Mouse (Mus musculus) stomach, postnatal 0 days (tissue): ENCODE results near the gene Cdipt. TPM values are rescaled to one million over a fixed set of nuclear protein-coding genes. Genes with fewer than 3 reads are reported as not detected.

ENCODE experiments used
- ATAC-seq: fragments of 200-750 bp; cut with Nextera tagmentation; 2 replicates; pipeline ENCODE4 v1.8.0; 2017; ENCODE audit not compliant: low FRiP score, low TSS enrichment
- DNase-seq: peaks from one replicate; pipeline ENCODE4 v3.0.0-alpha.2; 2016; ENCODE audit warnings: low spot score
- H3K27ac ChIP-seq: fragments of 300-500 bp; sonication (generic); replicated peaks from 2 replicates; pipeline ENCODE4 v1.5.1; 2014; ENCODE audit warnings: mild to moderate bottlenecking, control low read depth
- H3K27me3 ChIP-seq: fragments of 300-500 bp; sonication (generic); 2 replicates; pipeline ENCODE4 v1.6.1; 2014; ENCODE audit warnings: low read length; ENCODE audit not compliant: control insufficient read depth, insufficient read depth
- H3K36me3 ChIP-seq: fragments of 300-500 bp; sonication (generic); 2 replicates; pipeline ENCODE4 v1.6.1; 2014; ENCODE audit warnings: low read length, mixed read lengths; ENCODE audit not compliant: control insufficient read depth, insufficient read depth
- H3K4me1 ChIP-seq: fragments of 300-500 bp; sonication (generic); replicated peaks from 2 replicates; pipeline ENCODE4 v1.6.1; 2014; ENCODE audit warnings: antibody characterized with exemption; ENCODE audit not compliant: control insufficient read depth, insufficient read depth
- H3K4me2 ChIP-seq: fragments of 300-500 bp; sonication (generic); replicated peaks from 2 replicates; pipeline ENCODE4 v1.6.1; 2014; ENCODE audit warnings: low read depth, mild to moderate bottlenecking, control low read depth, moderate library complexity
- H3K4me3 ChIP-seq: fragments of 300-500 bp; sonication (generic); 2 replicates; pipeline ENCODE4 v1.5.1; 2014; ENCODE audit warnings: low read depth, low read length, control low read depth
- H3K9ac ChIP-seq: fragments of 300-500 bp; sonication (generic); 2 replicates; pipeline ENCODE4 v1.6.1; 2014; ENCODE audit warnings: mild to moderate bottlenecking, low read length, control low read depth, mixed read lengths
- H3K9me3 ChIP-seq: fragments of 300-500 bp; sonication (generic); 2 replicates; pipeline ENCODE4 v1.6.1; 2016; ENCODE audit warnings: low read length; ENCODE audit not compliant: control insufficient read depth
- CTCF ChIP-seq: IDR thresholded peaks from 2 replicates; pipeline ENCODE4 v1.5.1; 2016; ENCODE audit warnings: antibody characterized with exemption, low read depth, mild to moderate bottlenecking, moderate library complexity
- EP300 ChIP-seq: optimal IDR thresholded peaks from 2 replicates; pipeline ENCODE3; 2016; ENCODE audit warnings: antibody characterized with exemption
- WGBS: fragments of 180-500 bp; shearing (Covaris S2); extraction: QIAGEN DNeasy Blood & Tissue Kit; methylation state at CpG from one replicate; pipeline ENCODE4 v1.1.7; 2014; 5-methylcytosine and 5-hydroxymethylcytosine counted together
- polyA plus RNA-seq: library from polyadenylated mRNA; unstranded; fragments of >200 nt; fragmentation: Nextera tagmentation; extraction: Ambion mirVana; gene quantifications from 2 replicates; pipeline ENCODE4 v1.2.1, GENCODE M21; 2015

The Cdipt gene
- polyA plus RNA-seq, 1 experiment from 2014 or later, result 80.4 TPM

- Histone ChIP-seq H3K27me3 (no peaks in the 10 kb centered on the region), H3K27ac (peak overlapping the region; percentile 69), H3K36me3 (peaks cover 3% of the 10 kb centered on the region; the same call in 1 of the 2 replicates), H3K9ac (peak overlapping the region; percentile 61), H3K4me1 (peaks cover 11% of the 10 kb centered on the region), H3K4me3 (peak overlapping the region; percentile 47), H3K4me2 (peak overlapping the region; percentile 61), H3K9me3 (no peaks in the 10 kb centered on the region)
- TF ChIP-seq CTCF (no peak), EP300 (no peak)
- DNase-seq (no peak), ATAC-seq (no peak)
- 39% methylated on average over 5 of the region's 5 CpGs for WGBS
Measured at GRCm38 (mm10) chr7:127021563-127022527, 46.1 kb downstream of the Cdipt start.

GRCm38 (mm10) chr7:127022528-127023271 is 47.0 kb downstream of the Cdipt start:
- H3K9me3 ChIP-seq, result no peaks in the 10 kb centered on the region
- H3K27me3 ChIP-seq, result no peaks in the 10 kb centered on the region
- H3K4me2 ChIP-seq, result no peak overlapping the region
- ATAC-seq (no peak), DNase-seq (no peak)
- 71% methylated on average over 3 of the region's 7 CpGs for WGBS
- H3K27ac ChIP-seq, result no peak overlapping the region
- TF ChIP-seq EP300 (no peak), CTCF (no peak)
- H3K9ac ChIP-seq, result no peak overlapping the region
- H3K4me1 ChIP-seq, result peaks cover 11% of the 10 kb centered on the region
- peaks cover 3% of the 10 kb centered on the region; the same call in 1 of the 2 replicates for H3K36me3 ChIP-seq
- H3K4me3 ChIP-seq, result no peak overlapping the region

GRCm38 (mm10) chr7:127023272-127023691 is 47.6 kb downstream of the Cdipt start:
- TF ChIP-seq CTCF (no peak), EP300 (no peak)
- DNase-seq (no peak), ATAC-seq (no peak)
- WGBS, result 67% methylated on average over 13 of the region's 13 CpGs
- H3K9ac ChIP-seq, result no peak overlapping the region; the same call in 1 of the 2 replicates
- H3K4me1 ChIP-seq, result peaks cover 14% of the 10 kb centered on the region
- H3K4me2 ChIP-seq, result no peak overlapping the region
- no peaks in the 10 kb centered on the region for H3K27me3 ChIP-seq
- H3K36me3 ChIP-seq, result peaks cover 3% of the 10 kb centered on the region; the same call in 1 of the 2 replicates
- no peaks in the 10 kb centered on the region for H3K9me3 ChIP-seq
- no peak overlapping the region for H3K27ac ChIP-seq
- H3K4me3 ChIP-seq, result no peak overlapping the region

GRCm38 (mm10) chr7:127023896-127024690 is 48.4 kb downstream of the Cdipt start:
- Histone ChIP-seq H3K4me2 (peak overlapping the region; percentile 96), H3K9me3 (no peaks in the 10 kb centered on the region), H3K4me1 (peaks cover 12% of the 10 kb centered on the region), H3K27ac (no peak overlapping the region), H3K36me3 (peaks cover 3% of the 10 kb centered on the region; the same call in 1 of the 2 replicates), H3K27me3 (no peaks in the 10 kb centered on the region), H3K4me3 (peak overlapping the region; percentile 84), H3K9ac (peak overlapping the region; percentile 87)
- ATAC-seq, result no peak
- TF ChIP-seq CTCF (no peak), EP300 (no peak)
- no peak for DNase-seq
- 18% methylated on average over 19 of the region's 19 CpGs for WGBS

GRCm38 (mm10) chr7:127024755-127025555 is 49.2 kb downstream of the Cdipt start:
- DNase-seq, result peak; percentile 89
- Histone ChIP-seq H3K9ac (peak overlapping the region; percentile 87), H3K4me2 (peak overlapping the region; percentile 96), H3K4me3 (peak overlapping the region; percentile 84), H3K4me1 (peaks cover 11% of the 10 kb centered on the region), H3K9me3 (no peaks in the 10 kb centered on the region), H3K27me3 (no peaks in the 10 kb centered on the region), H3K36me3 (peaks cover 3% of the 10 kb centered on the region; the same call in 1 of the 2 replicates), H3K27ac (peak overlapping the region; percentile 96)
- ATAC-seq, result peak; percentile 53
- 2% methylated on average over 30 of the region's 30 CpGs for WGBS
- no peak for TF ChIP-seq EP300
- TF ChIP-seq CTCF, result peak; percentile 92
